Mouse (Mus musculus): ENCODE measurements around the gene E2f6.

DNA sequence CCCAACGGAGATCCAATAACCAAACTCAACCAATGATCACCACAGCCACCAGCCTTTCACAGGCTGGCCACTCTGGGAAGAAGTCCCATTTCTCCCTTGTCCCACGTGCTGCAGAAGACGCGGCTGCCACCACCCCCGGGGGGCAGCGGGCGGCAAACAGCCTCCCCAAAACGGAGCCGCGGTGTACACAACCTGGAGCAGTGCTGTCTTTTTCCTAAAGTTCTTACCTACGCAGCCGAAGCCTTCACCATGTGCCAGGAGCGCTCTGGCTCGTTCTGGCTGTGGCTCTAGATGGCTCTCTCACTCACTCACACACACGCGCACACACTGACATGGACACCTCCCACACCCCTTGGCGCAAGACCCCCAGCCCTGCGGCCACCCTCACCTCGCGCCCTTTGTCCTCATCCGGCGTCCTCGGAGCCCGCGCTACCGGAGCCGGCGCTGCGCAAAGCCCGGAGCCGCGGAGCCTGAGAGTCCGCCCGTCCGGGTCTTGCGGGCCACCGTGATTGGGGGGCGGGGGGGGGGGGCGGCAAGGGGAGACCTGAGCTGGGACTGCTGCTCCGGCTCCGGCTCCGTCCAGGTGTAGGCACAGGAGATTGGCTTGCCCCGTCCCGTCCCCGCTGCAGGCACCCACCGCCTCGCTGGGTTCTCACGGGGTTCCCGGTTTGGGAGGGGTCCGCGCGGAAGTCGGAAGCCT lies 10.4 kb upstream of the E2f6 start, which contains the start of gene Greb1:
- no peak for TF ChIP-seq EP300 (IDR thresholded peaks at IDR 0.05; ENCODE audit: low read depth)
- TF ChIP-seq CTCF (IDR thresholded peaks at IDR 0.05; ENCODE audit: low read depth) = no peak

All from heart, postnatal 0 days (tissue).